Mouse (Mus musculus) right cerebral cortex, adult 18-20 months (tissue): ENCODE results near the gene Txndc12.
A peak's percentile ranks its signal among the peaks of the same experiment; 100 is the strongest.

ENCODE experiments used
- DNase-seq: peaks from one replicate; pipeline ENCODE4 v3.0.0; 2022; ENCODE audit warnings: mixed read lengths

Gene Txndc12

GRCm38 (mm10) chr4:108847715-108848504, 13.5 kb downstream of the Txndc12 start, which contains the start of gene Kti12:
TSS of gene Kti12 (plus strand) at chr4:108847785.
- DNase-seq = peak; percentile 91

DNA sequence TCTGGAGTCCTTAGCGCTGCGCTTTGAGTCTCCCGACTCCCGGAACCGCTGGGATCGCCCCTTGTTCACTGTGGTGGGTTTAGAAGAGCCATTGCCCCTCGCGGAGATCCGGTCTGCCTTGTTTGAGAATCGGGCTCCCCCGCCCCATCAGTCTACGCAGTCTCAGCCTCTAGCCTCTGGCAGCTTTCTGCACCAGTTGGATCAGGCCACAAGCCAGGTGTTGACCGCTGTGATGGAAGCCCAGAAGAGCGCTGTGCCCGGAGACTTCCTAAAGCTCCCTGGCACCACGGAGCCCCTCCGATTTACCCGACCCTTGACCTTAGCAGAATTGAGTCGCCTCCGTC, 14.1 kb downstream of the Txndc12 start, which contains the start of gene A730015C16Rik:
TSS of gene A730015C16Rik (minus strand) at position 115 of the 344 bp plus-strand sequence.
- DNase-seq = no peak

DNA sequence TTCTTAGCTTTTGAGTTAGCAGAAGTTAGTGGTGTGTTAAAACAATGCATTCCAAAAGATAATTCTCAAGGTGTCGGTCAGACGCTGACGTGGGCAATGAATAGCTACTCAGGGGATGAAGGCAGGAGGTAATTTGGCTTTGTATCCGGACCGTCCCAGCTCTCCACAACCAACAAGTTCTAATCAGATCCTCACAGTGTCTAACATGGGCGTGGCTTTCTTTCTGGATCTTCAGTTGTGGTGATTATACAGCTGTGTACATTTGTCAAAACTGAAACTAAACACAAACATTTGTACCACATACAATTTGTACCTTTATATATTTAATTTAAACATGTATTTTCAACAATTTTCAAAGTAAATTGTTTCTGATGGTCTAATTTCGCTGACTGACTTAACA, 32.4 kb downstream of the Txndc12 start:
- DNase-seq = no peak

GRCm38 (mm10) chr4:108869730-108870374, 35.5 kb downstream of the Txndc12 start:
- DNase-seq = peak; percentile 89

- DNase-seq = no peak
Measured at GRCm38 (mm10) chr4:108873746-108874145, 39.3 kb downstream of the Txndc12 start.

- no peak for DNase-seq
Measured at GRCm38 (mm10) chr4:108877901-108878300, 43.5 kb downstream of the Txndc12 start.

GRCm38 (mm10) chr4:108878963-108879822, 44.8 kb downstream of the Txndc12 start, which contains the start of gene Rab3b:
TSS of gene Rab3b (plus strand) at chr4:108879063.
- DNase-seq = peak; percentile 43

GRCm38 (mm10) chr4:108883815-108884214, 49.4 kb downstream of the Txndc12 start:
- DNase-seq = no peak

- no peak for DNase-seq
Measured at GRCm38 (mm10) chr4:108887456-108887855, 53.1 kb downstream of the Txndc12 start.

DNA sequence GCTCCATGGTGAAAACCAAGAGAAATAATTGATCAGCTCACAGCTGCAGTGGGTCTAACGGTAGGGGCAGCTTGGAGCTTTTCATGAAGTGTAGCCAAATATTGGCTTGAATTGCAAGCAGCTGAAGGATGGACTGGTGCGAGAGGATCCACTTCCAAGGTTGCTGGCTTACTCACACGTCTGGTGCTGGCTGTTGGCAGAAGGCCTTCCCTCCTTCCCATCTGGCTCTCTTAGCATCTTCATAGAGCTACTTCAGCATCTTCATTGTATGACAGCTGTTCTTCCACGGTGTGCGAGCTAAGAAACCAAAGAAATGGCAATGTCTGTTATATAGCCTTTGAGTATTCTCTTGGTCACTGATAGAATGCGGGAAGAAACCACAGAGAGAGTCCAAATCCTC, 56.5 kb downstream of the Txndc12 start:
- DNase-seq = peak; percentile 28

GRCm38 (mm10) chr4:108900421-108900820, 66.0 kb downstream of the Txndc12 start:
- no peak for DNase-seq

- DNase-seq = no peak
Measured at GRCm38 (mm10) chr4:108902886-108903285, 68.5 kb downstream of the Txndc12 start.

- DNase-seq = no peak
Measured at GRCm38 (mm10) chr4:108903346-108903745, 68.9 kb downstream of the Txndc12 start.

DNA sequence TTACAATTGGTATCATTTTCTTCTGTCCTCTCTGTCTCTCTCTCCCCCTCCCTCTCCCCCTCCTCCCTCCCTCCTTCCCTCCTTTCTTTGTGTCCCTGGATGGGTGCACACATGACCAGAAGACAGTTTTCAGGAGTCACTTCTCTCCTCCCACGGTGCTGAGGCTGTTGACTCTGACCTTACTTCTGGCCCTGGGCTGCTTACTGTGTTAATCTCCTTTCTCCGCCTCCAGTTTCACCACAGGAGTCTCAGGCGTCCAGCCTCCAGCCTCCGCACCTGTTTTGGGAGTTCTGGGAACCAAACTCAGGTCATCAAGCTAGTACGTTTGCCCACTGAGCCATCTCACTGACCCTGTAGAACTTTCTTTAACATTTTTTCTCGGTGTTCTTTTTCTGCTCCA, 69.7 kb downstream of the Txndc12 start:
- DNase-seq = no peak

DNA sequence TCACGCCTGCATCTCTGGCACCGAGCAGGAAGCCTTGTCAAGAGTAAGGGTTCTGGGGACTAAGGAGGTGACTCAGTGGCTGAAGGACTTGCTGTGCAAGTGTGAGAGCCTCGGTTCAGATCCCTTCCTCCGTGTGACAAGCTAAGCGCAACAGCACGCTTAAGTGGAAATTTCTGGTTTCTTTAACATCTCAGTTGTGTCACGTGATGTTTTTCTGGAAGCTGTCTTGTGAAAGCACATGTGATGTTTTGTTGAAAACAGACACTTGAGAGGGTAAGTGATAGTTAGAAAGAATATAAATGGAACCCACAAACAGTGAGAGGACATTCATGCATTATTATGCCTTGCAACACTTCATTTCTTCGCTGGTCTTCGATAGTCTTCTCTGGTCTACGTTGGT, 70.4 kb downstream of the Txndc12 start:
- no peak for DNase-seq

- peak; percentile 69 for DNase-seq
Measured at GRCm38 (mm10) chr4:108905859-108906258, 71.5 kb downstream of the Txndc12 start.

- DNase-seq = no peak
Measured at GRCm38 (mm10) chr4:108907475-108907874, 73.1 kb downstream of the Txndc12 start.

DNA sequence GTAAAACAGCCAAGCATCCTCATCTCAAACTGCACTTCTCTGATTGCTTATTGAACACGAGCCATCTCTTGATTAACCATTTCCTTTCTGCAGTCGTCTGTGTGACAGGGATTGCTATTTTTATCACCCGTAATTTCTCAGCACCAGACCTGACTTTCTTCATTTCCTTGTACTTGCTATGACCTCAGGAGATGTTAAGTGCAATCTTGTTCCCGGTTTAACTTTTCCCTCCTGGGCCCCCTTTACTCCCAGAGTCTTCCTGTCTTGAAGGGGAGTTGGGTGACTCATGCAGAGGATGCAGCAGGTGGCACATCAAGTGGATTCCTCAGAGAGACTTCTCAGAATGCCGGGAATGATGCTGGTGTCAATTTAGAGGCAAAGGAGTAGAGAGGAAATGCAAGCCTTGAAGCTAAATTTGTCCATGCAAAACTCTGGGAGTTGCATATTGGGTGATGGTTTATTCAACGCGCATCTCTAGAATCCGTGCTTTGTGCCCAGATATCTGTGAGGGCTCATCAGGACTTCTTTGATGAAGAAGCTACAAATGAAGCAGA, 75.5 kb downstream of the Txndc12 start:
- DNase-seq = peak; percentile 31
